Mouse (Mus musculus) thymus, postnatal 36 days (tissue): ENCODE data around the gene Slc22a2.
"Not testable (repeated sequence)": the region's sequence is repeated elsewhere in the genome, so short reads cannot be mapped to it uniquely, and the experiment has no call there.

ENCODE experiments used
- DNase-seq, 2 experiments: peaks; one replicate each; pipeline ENCODE4 v3.0.0; 2022; ENCODE audit warnings: mixed read lengths in 2 of 2

Gene Slc22a2

GRCm38 (mm10) chr17:12583991-12584390, at the start of gene Slc22a2:
Slc22a2 (plus strand) TSS chr17:12584132.
- DNase-seq: no peak

GRCm38 (mm10) chr17:12534353-12535145, 49.4 kb upstream of the Slc22a2 start:
- peak; percentile 50 to 58 for DNase-seq

DNA sequence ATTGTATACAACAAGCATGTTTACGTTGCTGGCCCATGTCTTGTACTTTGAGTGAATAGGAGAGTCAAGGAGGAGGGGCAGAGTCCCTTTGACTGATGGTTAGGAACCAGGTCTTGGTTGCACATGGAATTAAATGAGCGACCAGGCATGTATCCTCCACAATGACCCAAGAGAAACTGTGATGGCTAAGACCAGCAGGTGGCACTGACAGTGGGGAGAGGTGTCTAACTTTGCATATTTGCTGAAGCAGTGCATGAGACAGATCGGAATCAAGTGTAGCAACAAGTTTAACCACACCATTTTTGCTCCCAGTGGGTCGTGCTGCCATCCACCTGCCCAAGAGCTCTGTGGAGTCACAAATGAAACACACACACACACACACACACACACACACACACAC, 21.7 kb upstream of the Slc22a2 start:
- DNase-seq: no peak

- DNase-seq: not testable (repeated sequence)
Observed at GRCm38 (mm10) chr17:12564481-12565000, 19.4 kb upstream of the Slc22a2 start.

GRCm38 (mm10) chr17:12565443-12565842, 18.5 kb upstream of the Slc22a2 start:
- no peak for DNase-seq

- no peak for DNase-seq
Observed at GRCm38 (mm10) chr17:12571316-12571715, 12.6 kb upstream of the Slc22a2 start.

DNA sequence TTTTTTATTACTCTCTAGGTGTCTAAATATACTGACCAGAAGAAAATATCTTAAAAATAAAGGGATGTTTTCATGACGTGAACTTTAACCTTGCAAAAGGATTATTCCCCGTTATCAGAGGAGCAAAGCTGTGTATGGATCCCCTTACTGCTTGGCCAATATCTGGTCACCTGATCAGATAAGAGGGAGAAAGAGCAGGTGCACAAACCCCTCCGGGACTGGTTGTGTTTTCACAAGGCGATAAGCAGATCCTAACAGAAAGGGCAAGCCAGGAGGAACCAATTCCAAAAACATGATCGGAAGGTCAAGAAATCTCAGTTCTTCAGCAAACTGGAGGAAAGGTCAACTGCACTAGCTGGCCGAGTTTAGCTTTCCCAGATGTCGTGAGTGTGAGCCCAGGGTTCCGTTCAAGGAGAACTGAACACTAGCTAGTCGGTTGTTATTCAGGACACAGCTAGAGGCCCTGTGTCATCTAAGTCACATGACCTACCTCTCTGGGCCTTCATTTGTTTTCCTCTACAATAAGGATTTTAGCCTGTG, 11.9 kb upstream of the Slc22a2 start:
- no peak for DNase-seq

GRCm38 (mm10) chr17:12575391-12575790, 8.5 kb upstream of the Slc22a2 start:
- DNase-seq: no peak

GRCm38 (mm10) chr17:12577096-12577495, 6.8 kb upstream of the Slc22a2 start:
- no peak for DNase-seq

DNA sequence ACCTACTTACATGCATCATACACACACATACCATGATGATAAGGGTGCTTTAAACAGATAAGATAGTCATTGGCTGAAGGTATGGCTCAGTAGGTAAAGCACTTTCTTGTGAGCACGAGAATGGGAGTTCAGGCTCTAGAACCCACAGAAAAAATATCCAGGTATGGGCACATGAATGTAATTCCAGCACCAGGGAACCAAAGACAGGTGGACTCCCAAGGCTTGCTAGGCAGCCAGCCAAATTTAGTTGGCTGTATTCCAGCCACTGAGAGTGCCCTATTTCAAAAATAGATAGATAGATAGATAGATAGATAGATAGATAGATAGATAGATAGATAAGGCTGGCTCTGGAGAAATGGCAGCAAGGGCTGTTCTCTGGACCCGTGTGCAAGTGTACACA, 1.4 kb downstream of the Slc22a2 start:
- no peak for DNase-seq

DNA sequence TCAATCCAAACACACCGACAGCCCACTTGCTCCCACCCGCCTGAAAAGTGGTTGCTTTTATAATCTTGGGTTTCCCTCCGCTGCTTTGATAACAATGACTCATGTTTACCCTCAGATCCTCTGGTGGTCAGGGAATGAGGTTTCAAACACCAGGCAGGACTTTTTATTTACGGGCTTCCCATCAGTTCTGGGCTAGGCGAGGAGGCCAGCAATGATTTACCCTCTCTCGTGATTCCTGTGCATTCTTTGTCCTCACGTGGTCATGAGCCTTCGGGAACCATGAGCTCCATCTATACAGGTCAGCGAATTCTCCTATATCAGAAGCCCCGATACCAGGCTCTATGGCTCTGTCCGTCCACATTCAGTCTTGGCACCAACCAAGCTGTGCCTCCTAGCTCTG, 3.0 kb downstream of the Slc22a2 start:
- no peak for DNase-seq

GRCm38 (mm10) chr17:12588801-12589247, 4.9 kb downstream of the Slc22a2 start:
- DNase-seq: no peak

DNA sequence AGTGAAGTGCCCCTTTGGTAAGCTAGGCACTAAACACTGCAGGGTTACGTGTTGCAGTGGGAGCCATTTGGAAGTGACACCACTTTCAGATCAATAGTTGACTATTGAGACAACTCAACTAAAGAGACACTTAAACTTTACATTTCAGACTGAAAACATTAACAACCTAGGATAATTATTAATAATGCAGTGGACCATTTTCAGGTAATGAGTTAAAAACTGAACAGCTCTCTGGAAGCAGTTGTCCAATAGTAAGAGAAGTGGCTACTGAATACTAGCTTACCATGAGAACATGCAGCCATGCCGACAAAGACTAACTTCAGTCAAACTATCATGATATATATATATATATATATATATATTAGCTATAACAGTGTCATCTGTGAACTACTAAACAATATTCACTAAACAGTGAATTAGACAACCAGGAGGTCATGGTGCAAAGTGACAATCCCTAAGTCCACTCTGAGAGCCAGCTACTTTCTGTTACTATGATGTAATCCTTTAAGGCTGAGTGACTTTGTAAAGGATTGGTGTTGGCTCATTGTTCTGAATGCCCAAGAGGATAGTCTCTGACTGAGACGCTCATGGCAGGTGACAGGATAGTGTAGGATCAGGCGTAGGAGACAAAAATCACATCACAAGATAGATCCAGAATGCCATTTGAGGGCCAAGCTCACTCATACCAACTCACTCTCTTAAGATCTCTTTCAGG, 7.1 kb downstream of the Slc22a2 start:
- DNase-seq: no peak

GRCm38 (mm10) chr17:12595846-12596515, 12.0 kb downstream of the Slc22a2 start:
- no peak for DNase-seq

DNA sequence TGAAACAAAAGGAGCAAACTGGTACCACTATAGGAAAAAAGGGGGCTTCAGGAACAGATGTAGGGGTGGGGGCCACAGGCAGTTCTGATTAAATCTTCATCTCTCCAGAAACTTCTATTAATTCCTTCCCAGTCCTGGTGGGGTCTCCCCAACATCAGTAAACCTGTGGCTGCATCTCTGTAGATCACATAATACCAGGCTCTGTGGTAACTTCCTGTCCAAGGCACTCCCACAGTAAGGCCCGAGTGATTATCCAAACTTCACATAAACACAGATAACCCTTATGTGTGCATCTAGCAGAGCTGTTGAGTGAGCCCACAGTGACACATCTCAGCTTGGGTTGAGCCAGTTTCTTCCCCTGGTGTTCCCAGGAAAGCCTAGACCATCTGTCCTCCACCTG, 22.7 kb downstream of the Slc22a2 start:
- no peak for DNase-seq

- no peak for DNase-seq
Observed at GRCm38 (mm10) chr17:12607202-12607601, 23.3 kb downstream of the Slc22a2 start.

GRCm38 (mm10) chr17:12614511-12615385, 30.8 kb downstream of the Slc22a2 start:
- DNase-seq: peak in 1 of 2 experiments; percentile 3

DNA sequence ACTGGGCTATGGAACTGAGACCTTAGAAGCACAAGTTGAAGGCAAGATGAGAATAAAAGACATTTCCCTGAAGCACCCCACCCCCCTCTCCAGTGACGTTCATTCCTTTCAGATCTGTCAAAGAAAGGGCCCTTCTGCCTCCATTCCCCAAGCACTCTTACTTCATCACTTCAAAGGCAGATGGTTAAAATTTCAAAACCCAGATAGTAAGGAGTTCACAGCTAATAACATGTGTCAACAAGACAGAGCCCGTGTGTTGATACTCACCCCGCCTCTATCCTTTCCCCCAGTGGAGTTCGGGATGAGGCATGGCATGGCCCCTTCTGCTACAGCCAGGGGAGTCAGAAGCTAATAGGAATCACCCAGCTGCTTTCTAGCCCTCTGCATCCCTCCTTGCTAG, 31.5 kb downstream of the Slc22a2 start:
- DNase-seq: no peak

DNA sequence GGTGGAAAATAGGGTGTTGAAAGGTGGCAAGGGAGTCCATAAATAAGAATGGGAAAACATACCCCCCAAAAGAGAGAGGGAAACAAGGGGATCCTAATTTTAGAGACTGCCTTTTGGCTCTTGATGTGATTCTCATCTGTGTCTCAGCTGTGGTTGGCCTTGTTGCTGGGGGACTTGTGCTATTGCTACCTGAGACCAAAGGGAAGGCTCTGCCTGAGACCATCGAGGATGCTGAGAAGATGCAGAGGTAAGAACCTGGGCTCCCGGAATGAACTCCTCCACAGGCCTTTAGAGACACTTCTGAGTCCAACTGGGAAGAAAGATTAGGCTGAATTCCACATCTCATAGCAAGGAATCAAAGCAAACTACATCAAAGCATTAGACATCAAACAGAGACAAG, 35.7 kb downstream of the Slc22a2 start:
- no peak for DNase-seq

DNA sequence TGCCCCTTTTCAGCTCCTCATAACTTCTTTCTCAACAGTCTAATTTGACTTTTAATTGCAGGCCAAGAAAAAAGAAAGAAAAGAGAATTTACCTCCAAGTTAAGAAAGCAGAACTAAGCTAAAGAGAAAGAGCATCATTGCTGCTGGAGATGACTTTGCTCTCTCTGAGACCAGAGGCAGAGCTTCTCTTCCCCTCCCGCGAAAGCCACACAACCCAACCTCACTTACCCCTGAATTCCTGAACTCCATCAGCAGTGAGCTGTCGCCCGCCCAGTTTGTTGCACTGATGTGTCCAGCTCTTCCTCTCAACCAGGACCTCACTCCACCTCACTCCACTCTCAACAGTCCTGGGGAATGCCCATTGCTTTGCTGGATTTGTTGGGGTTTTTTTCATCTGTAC, 44.1 kb downstream of the Slc22a2 start:
- DNase-seq: no peak

DNA sequence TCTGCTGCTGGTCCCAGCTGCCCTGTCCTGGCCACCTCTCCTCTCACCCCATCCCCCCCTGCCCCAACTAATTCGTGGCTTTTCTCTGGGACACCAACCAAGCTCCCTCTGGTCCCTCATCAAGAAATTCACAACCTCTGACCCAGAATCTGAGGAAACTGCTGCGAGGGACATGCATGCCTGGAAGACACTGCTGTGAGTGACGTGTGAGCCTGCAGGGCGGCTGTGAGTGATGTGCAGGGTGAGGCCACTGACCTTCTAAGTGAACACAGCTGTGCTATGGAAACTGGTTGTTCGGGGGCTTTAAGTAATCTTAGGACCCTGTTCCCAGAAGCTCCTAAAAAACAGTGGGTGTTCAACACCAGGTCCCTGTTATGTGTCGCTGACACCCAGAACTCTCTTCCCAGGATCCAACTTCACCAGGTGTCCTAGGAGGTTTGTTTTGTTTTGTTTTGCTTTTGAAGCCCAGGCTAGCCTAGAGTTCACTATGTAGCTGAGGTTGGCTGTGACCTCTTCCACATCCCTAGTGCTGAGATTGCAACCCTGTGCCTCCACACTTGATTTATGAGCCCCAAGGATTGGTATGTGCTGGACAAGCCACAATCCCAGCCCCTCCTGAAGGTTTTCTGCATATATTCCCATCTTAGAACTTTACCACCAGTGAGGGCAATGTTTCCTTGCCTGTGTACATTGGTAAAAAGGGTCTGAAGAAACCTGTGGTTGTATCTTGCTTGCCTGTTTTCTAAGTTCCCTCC, 47.2 kb downstream of the Slc22a2 start:
- DNase-seq: no peak
